Mouse (Mus musculus): ENCODE data around the gene Rxra.

DNA sequence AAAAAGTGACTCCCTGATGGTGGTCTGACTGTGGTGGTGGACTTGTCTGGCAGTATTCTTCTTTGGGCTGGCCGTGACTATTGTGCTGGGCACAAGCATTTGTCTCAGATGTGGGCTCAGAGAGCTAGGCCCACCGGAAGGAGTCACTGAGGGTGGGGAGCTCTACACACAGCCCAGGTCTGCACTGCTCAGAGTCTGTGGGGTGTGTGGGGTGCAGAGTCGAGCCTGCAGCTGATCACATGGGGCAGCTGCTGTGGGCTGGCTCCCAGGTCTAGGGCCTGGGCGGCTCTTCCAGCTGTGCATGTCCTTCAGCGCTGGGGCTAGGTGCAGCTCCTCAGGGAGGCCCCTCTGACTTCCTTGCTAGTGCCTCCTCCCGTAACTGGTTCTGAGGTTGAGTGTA is 3.8 kb downstream of the Rxra start:
- TF ChIP-seq POLR2A (IDR thresholded peaks at IDR 0.05; ENCODE audit: low read depth, low read length): no peak
- TF ChIP-seq CTCF (IDR thresholded peaks at IDR 0.05; ENCODE audit: extremely low read depth, insufficient read depth, insufficient read length, insufficient replicate concordance): no peak

Data from spleen, adult 2 months (tissue).